Mouse (Mus musculus): ENCODE measurements around the gene Asb2.

DNA sequence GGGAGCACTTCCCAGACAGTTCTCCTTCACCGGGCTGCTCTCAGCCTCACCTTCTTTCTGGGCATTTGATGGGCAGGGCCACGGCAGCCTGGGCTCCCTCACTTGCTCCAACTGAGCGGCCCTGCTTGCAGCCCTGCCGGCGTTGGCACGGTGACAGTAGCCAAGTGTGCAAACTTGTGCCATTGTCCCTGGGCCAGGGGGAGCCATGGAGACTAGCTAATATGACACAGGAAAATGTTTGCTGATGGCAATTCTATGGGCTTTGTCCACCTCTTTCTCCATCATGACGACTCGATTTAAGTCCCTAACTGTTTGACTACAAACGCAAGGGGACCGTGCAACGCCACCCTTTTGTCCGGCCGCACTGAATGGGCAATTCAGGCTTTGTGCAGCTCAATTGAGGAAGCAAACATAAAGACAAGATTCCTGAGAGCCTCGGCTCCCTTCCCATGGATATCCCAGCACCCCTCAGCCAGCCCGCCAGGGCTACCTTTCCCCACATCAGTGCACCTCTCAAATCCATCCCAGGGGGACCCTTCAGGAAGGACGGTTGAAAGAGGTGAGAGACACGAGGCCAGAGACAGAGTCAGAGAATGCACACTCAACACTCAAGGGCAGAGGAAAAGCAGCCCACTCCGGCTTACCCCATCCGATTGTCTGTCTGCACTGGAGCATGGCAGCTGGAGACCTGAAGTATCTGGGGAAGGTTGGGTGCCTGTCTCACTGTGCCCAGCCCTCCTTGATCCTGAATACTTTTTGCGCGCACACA lies 41.7 kb downstream of the Asb2 start:
- TF ChIP-seq POLR2A (IDR thresholded peaks at IDR 0.05; ENCODE audit: low read depth, low read length): no peak
- TF ChIP-seq CTCF (conservative IDR thresholded peaks at IDR 0.05; ENCODE audit: insufficient read depth, insufficient read length, low read depth, low read length): no peak
